Mouse (Mus musculus) bone marrow, adult 2 months (tissue): ENCODE measurements around the gene Orai3. TPM values are rescaled to one million over a fixed set of nuclear protein-coding genes. Genes with fewer than 3 reads are reported as not detected.
A peak's percentile ranks its signal among the peaks of the same experiment; 100 is the strongest.

Source experiments
- H3K27ac ChIP-seq: fragments of 200-500 bp; 2 replicates; pipeline ENCODE4 v1.5.1; 2012; ENCODE audit warnings: low read depth, mild to moderate bottlenecking, control low read depth, inconsistent platforms, low read length; ENCODE audit not compliant: control insufficient read depth, poor library complexity, insufficient read depth
- H3K4me1 ChIP-seq: fragments of 200-500 bp; 2 replicates; pipeline ENCODE4 v1.6.1; 2011; ENCODE audit warnings: low read length; ENCODE audit not compliant: control insufficient read depth, insufficient read depth
- H3K4me3 ChIP-seq: fragments of 200-500 bp; replicated peaks from 2 replicates; pipeline ENCODE3; 2011; ENCODE audit warnings: mild to moderate bottlenecking, low read depth, low read length, control low read depth; ENCODE audit not compliant: control insufficient read depth
- CTCF ChIP-seq: fragments of 200-500 bp; IDR thresholded peaks from 2 replicates; pipeline ENCODE4 v1.5.1; 2011; ENCODE audit warnings: low read length, control low read depth; ENCODE audit not compliant: control insufficient read depth, insufficient read depth
- POLR2A ChIP-seq: fragments of 200-500 bp; IDR thresholded peaks from 2 replicates; pipeline ENCODE4 v1.6.1; 2011; ENCODE audit warnings: low read depth, mild to moderate bottlenecking, control low read depth, low read length, borderline replicate concordance; ENCODE audit not compliant: control insufficient read depth
- WGBS: fragments of 180-500 bp; shearing (Covaris S2); methylation state at CpG from one replicate; pipeline ENCODE4 v1.1.7; 2018; 5-methylcytosine and 5-hydroxymethylcytosine counted together
- polyA plus RNA-seq: library from polyadenylated mRNA; stranded (reverse); fragments of >200 nt; gene quantifications from 2 replicates; pipeline ENCODE4 v1.2.4, GENCODE M21; 2011; ENCODE audit warnings: low replicate concordance; ENCODE audit not compliant: missing spikeins, insufficient read depth, insufficient read length

Gene Orai3
- polyA plus RNA-seq, 1 experiment, result 14.6 TPM

- H3K4me3 ChIP-seq, result no peak overlapping the region
- 64% methylated on average over 5 of the region's 5 CpGs for WGBS
- H3K27ac ChIP-seq, result no peak overlapping the region
Measured at GRCm38 (mm10) chr7:127753158-127753557, 16.5 kb upstream of the Orai3 start.

GRCm38 (mm10) chr7:127753741-127754140 lies 15.9 kb upstream of the Orai3 start:
- Histone ChIP-seq H3K4me1 (no peaks in the 10 kb centered on the region), H3K27ac (no peak overlapping the region), H3K4me3 (no peak overlapping the region)
- WGBS, result 80% methylated on average over 7 of the region's 7 CpGs
- TF ChIP-seq POLR2A (no peak), CTCF (no peak)

More at GRCm38 (mm10) chr7:127753158-127753557, 16.5 kb upstream of the Orai3 start:
- no peak for TF ChIP-seq CTCF
- TF ChIP-seq POLR2A, result no peak
- no peaks in the 10 kb centered on the region for H3K4me1 ChIP-seq

GRCm38 (mm10) chr7:127759716-127760115 lies 9.9 kb upstream of the Orai3 start:
- Histone ChIP-seq H3K4me3 (no peak overlapping the region), H3K27ac (peak overlapping the region; percentile 17), H3K4me1 (peaks cover 1% of the 10 kb centered on the region; the same call in 1 of the 2 replicates)
- WGBS, result 16% methylated on average over 6 of the region's 6 CpGs
- TF ChIP-seq POLR2A (no peak), CTCF (no peak)

GRCm38 (mm10) chr7:127760478-127760877 lies 9.1 kb upstream of the Orai3 start:
- no peak overlapping the region for H3K27ac ChIP-seq
- 85% methylated on average over 3 of the region's 3 CpGs for WGBS
- H3K4me1 ChIP-seq, result peaks cover 1% of the 10 kb centered on the region; the same call in 1 of the 2 replicates
- TF ChIP-seq CTCF, result no peak
- TF ChIP-seq POLR2A, result no peak
- H3K4me3 ChIP-seq, result no peak overlapping the region

DNA sequence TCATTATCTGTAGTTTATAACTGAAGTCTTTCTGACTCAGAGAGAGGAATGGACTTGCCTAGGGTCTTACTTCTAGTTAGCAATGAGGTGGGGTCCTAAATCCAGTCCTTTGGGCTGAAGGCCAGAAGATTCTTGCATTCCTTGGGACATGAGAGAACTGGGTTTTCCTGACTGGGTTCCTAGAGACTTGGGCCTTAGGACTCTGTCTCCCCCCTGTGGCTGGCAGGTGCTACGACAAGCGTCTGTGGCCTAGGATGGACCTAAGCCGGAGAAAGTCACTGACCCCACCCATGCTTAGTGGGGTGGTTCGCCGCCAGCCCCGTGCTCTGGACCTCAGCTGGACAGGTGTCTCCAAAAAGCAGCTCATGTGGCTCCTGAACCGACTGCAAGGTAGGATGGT lies 8.6 kb upstream of the Orai3 start:
- 14% methylated on average over 7 of the region's 7 CpGs for WGBS
- no peak overlapping the region for H3K4me3 ChIP-seq
- H3K27ac ChIP-seq, result no peak overlapping the region
- no peak for TF ChIP-seq POLR2A
- peak; percentile 97 for TF ChIP-seq CTCF
- H3K4me1 ChIP-seq, result peaks cover 1% of the 10 kb centered on the region; the same call in 1 of the 2 replicates

DNA sequence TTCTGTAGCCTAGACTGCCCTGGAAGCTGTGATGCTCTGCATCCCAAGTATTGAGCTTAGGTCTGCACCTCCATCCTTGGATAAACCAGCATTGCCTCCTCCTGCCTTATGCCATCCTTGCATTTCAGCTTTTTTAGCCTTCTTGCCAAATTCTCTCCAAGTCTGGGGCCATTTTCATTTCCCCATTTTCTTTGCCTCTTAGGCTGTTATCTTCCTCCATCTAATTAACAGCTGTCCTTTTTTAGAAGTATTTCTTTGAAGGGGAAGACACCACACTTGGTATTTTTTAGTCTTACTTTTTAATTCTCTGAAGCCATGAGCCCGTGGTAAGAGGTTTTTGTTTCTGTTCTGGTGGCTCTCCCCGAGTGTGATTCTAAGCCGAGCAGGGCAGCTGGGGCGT lies 6.0 kb upstream of the Orai3 start:
- WGBS, result 48% methylated on average over 4 of the region's 4 CpGs
- no peak overlapping the region for H3K4me3 ChIP-seq
- H3K4me1 ChIP-seq, result peaks cover 3% of the 10 kb centered on the region; the same call in 1 of the 2 replicates
- no peak overlapping the region; the same call in none of the 2 replicates for H3K27ac ChIP-seq
- TF ChIP-seq POLR2A, result no peak
- TF ChIP-seq CTCF, result no peak

DNA sequence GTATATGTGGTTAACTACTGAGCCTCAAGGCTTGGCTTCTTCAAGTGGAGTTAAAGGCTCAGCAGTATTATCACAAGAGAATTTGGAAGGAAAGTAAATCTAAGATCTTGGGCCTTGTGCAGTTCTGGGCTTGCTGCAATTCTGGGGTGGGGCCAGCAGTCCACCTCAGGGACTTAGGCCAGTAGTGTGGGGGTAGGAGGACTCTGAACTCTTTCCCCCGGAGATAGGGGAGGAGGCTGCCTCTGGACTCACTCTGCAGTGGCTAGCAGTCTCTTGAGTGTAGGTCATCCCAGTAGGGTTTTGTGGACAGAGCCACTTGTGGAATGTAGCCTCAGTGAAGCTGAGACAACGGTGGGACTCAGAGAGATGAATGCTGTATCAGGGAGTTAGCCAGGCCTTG lies 3.9 kb upstream of the Orai3 start:
- TF ChIP-seq POLR2A (no peak), CTCF (no peak)
- Histone ChIP-seq H3K4me1 (peaks cover 3% of the 10 kb centered on the region; the same call in 1 of the 2 replicates), H3K4me3 (no peak overlapping the region), H3K27ac (no peak overlapping the region)
- 86% methylated on average over 2 of the region's 2 CpGs for WGBS

- H3K4me1 ChIP-seq, result peaks cover 3% of the 10 kb centered on the region; the same call in 1 of the 2 replicates
- 62% methylated on average over 17 of the region's 17 CpGs for WGBS
- H3K27ac ChIP-seq, result peak overlapping the region; percentile 88
- TF ChIP-seq CTCF (no peak), POLR2A (peak; percentile 85)
- H3K4me3 ChIP-seq, result peak overlapping the region; percentile 56
Measured at GRCm38 (mm10) chr7:127766851-127767609, 2.6 kb upstream of the Orai3 start.

DNA sequence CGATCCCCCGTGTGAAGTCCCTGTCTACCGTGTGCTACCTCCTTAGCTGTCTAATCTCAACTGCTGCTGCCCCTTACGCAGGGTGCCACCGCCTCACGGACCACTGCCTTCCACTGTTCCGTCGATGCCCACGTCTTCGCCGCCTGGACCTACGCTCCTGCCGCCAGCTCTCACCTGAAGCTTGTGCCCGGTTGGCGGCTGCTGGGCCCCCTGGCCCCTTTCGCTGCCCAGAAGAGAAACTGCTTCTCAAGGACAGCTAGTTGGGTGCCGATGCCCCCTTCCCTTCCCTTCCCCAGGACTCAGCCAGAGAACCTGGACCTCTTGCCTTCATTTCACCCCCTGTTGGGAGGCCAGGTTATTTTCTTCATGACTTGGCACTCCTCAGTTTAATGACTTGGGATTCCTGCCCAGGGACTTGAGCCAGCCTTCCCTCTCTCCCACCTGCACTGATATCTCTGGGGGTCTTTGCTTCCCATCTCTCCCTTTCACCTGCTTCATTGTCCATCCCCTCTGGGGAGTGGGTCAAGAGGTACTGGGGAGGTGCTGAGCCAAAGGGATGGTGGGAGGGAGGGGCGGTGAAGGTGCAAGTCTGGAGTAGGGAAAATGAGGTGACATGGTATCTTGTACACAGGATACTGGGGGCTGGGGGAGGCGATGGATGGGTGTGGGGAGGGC lies 1.8 kb upstream of the Orai3 start:
- 81% methylated on average over 19 of the region's 19 CpGs for WGBS
- Histone ChIP-seq H3K27ac (peak overlapping the region; percentile 88), H3K4me3 (peak overlapping the region; percentile 56), H3K4me1 (peaks cover 3% of the 10 kb centered on the region; the same call in 1 of the 2 replicates)
- no peak for TF ChIP-seq POLR2A
- TF ChIP-seq CTCF, result no peak
